Mouse (Mus musculus): Measurements from ENCODE around the gene Abcd3. TPM values are rescaled to one million over a fixed set of nuclear protein-coding genes. Genes with fewer than 3 reads are reported as not detected.

Gene Abcd3
- polyA plus RNA-seq, 1 experiment from 2014 or later, result 70.8 TPM

DNA sequence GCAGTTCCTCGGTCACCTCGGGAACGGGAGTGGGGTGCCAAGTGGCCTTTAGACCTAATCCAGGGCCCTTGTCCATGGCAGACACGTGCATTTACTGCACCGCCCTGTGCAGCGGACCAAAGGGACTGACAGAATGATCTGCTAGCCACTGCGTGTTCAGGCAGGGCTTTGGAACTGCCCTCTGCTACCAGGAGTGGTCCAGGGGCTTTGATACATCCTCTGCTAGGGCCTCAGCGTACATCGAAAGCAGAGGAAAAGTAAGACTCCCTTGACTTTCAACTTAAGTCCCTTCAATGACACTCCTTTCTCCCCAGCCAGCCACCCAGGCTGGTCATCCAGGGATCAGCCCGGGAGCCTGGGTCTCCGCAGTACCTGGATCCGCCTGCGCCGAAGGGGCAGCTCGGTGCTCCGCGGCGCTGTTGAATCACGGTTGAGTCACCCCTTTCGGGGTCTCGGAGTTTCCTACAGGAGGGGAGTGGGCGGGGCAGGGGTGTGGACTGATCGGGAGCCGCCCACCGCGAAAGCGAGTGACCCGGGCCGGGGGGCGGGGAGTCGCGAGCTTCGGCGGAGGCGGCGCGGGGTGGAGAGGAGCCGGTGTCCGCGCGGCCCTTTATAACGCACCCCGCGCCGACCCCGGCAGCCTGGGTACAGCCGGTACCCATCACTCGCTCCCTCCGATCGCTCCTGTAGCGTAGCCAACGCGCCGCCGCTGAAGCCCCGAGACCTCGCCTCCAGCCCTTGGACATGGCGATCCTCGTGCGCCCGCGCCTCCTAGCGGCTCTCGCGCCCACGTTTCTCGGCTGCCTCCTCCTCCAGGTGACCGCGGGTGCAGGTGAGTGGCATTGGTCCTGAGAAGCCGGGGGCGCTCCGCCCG lies 91.9 kb downstream of the Abcd3 start, which contains the start of gene F3:
Gene F3 (plus strand): TSS at position 567 of the 874 bp plus-strand sequence.
- Histone ChIP-seq H3K36me3 (ENCODE audit: control insufficient read depth, insufficient read depth, low read length) (no peaks in the 10 kb centered on the region), H3K4me1 (ENCODE audit: control insufficient read depth, insufficient read depth, low read length) (peaks cover 14% of the 10 kb centered on the region), H3K9ac (ENCODE audit: low read depth, low read length) (peak within 1 kb of the TSS; percentile 62), H3K4me3 (ENCODE audit: low read length) (peak within 1 kb of the TSS; percentile 61), H3K9me3 (ENCODE audit: control insufficient read depth, low read length) (no peaks in the 10 kb centered on the region), H3K4me2 (replicated peaks; ENCODE audit: low read depth, low read length) (peak within 1 kb of the TSS; percentile 75), H3K27ac (ENCODE audit: low read depth, low read length) (peak within 1 kb of the TSS; percentile 43; the same call in 1 of the 2 replicates), H3K27me3 (ENCODE audit: control insufficient read depth, insufficient read depth, low read length) (no peaks in the 10 kb centered on the region; the same call in 1 of the 2 replicates)
- peak; percentile 93 for ATAC-seq (ENCODE audit: low FRiP score, low TSS enrichment)
- WGBS, result under 1% methylated on average over 70 of the region's 73 CpGs

DNA sequence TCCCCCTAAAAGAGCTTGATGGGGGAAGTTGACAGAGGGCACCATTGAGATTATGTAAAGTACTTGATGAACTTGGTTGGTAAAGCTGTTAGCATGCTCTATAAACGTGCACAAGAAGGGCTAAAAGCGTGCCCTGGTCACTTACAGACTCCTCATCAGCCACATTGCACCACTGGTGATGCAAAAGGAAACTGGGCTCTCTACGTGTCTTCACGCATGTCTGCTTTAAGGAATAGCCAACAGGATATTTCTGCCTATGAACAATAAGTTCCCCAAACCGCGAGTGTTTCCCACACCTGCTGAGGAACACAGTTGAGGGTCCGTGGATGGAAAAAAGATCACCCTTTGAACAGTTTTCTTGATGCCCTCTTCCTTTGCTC lies 93.4 kb downstream of the Abcd3 start:
- WGBS, result 67% methylated on average over 7 of the region's 7 CpGs
- no peaks in the 10 kb centered on the region for H3K36me3 ChIP-seq (ENCODE audit: control insufficient read depth, insufficient read depth, low read length)
- no peak overlapping the region for H3K4me2 ChIP-seq (replicated peaks; ENCODE audit: low read depth, low read length)
- H3K27me3 ChIP-seq (ENCODE audit: control insufficient read depth, insufficient read depth, low read length), result no peaks in the 10 kb centered on the region; the same call in 1 of the 2 replicates
- H3K9me3 ChIP-seq (ENCODE audit: control insufficient read depth, low read length), result no peaks in the 10 kb centered on the region
- no peak overlapping the region for H3K9ac ChIP-seq (ENCODE audit: low read depth, low read length)
- no peak overlapping the region for H3K27ac ChIP-seq (ENCODE audit: low read depth, low read length)
- peaks cover 14% of the 10 kb centered on the region for H3K4me1 ChIP-seq (ENCODE audit: control insufficient read depth, insufficient read depth, low read length)
- ATAC-seq (ENCODE audit: low FRiP score, low TSS enrichment), result no peak
- no peak overlapping the region for H3K4me3 ChIP-seq (ENCODE audit: low read length)

DNA sequence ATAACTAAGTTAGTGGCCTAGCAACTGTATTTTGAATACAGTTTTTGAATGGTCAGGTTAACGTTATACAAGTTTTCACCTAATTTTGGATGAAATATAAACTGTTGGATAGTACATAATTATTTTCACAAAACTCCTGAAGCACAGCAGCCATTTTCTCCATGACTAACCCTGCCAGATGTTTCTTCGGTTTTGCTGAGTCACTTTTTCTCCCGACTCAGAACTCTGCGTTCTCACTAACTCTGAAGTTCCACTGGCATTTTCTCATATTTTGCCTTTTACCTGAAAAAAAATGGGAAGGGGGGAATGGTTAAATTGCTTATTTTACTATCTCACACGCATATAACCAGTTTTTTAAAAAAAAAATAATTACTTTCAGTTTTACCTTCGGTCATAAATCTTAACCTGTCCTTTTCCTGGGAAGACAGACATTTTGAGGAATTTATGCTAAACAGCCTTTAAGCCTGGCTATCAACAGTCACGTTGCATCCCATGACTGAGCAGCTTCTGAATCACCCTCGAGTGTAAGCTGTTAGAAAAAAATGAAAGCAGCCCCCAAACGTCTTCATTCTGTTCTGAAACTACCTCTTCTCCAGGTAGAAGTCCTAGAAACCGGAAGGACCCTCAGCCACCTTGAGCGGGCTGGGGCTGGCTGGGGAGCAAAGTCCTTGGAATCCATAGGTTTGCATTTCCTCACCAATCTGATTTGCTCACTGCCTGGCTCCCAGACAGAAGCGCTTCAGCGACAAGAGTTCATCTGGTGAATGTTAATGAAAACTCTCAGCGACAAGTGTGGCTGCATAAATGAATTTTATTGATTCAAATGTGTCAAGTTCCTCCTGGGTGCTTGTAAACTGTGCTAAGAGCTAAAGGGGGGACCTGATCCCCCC lies 94.1 kb downstream of the Abcd3 start:
- Histone ChIP-seq H3K27ac (ENCODE audit: low read depth, low read length) (no peak overlapping the region), H3K9ac (ENCODE audit: low read depth, low read length) (no peak overlapping the region), H3K4me2 (replicated peaks; ENCODE audit: low read depth, low read length) (no peak overlapping the region), H3K4me1 (ENCODE audit: control insufficient read depth, insufficient read depth, low read length) (peaks cover 14% of the 10 kb centered on the region), H3K9me3 (ENCODE audit: control insufficient read depth, low read length) (no peaks in the 10 kb centered on the region), H3K27me3 (ENCODE audit: control insufficient read depth, insufficient read depth, low read length) (no peaks in the 10 kb centered on the region; the same call in 1 of the 2 replicates), H3K4me3 (ENCODE audit: low read length) (no peak overlapping the region), H3K36me3 (ENCODE audit: control insufficient read depth, insufficient read depth, low read length) (no peaks in the 10 kb centered on the region)
- ATAC-seq (ENCODE audit: low FRiP score, low TSS enrichment), result no peak
- WGBS, result 48% methylated on average over 14 of the region's 14 CpGs

DNA sequence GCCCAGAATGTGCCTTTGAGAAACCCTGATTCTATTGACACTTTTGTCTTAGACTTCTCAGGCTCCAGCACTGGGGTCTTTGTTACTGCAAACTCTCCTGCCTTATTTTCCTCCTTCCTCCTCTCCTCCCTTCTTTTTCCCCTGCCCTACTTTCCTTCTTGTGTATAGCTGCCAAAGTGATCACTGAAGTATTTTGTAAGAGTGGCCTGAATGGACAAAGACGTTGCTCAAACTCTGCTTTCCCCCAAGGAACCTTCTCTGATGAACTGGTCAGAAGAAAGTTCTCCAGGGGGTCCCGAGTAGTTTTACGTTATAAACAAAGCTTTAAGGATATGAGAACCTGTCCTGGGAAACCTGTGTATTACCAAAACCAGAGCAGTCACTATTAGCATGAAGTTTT lies 95.4 kb downstream of the Abcd3 start:
- 87% methylated on average over 3 of the region's 3 CpGs for WGBS
- no peak overlapping the region for H3K4me3 ChIP-seq (ENCODE audit: low read length)
- H3K4me2 ChIP-seq (replicated peaks; ENCODE audit: low read depth, low read length), result no peak overlapping the region
- H3K9me3 ChIP-seq (ENCODE audit: control insufficient read depth, low read length), result no peaks in the 10 kb centered on the region
- H3K27ac ChIP-seq (ENCODE audit: low read depth, low read length), result no peak overlapping the region
- H3K27me3 ChIP-seq (ENCODE audit: control insufficient read depth, insufficient read depth, low read length), result no peaks in the 10 kb centered on the region; the same call in 1 of the 2 replicates
- no peaks in the 10 kb centered on the region for H3K36me3 ChIP-seq (ENCODE audit: control insufficient read depth, insufficient read depth, low read length)
- no peak overlapping the region for H3K9ac ChIP-seq (ENCODE audit: low read depth, low read length)
- ATAC-seq (ENCODE audit: low FRiP score, low TSS enrichment), result no peak
- H3K4me1 ChIP-seq (ENCODE audit: control insufficient read depth, insufficient read depth, low read length), result peaks cover 14% of the 10 kb centered on the region

DNA sequence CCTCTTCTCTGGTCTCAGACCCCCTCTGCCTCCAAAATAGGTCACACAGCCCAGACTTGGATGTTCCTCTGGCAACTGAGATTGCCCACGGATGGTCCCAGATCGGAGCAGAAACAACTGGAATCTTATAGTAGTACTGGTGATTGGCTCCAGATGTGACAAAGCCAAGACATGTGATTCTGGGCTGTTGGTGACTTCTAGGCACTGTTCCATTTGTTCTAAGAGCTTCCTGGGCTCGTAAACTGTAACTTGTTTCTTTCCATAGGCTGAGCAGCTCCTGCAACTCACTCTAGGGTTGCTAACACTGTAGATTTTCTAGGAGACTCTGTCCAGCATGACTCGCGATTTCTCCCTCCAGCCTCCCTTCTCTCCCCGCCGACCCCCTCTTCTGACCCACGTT lies 96.4 kb downstream of the Abcd3 start:
- Histone ChIP-seq H3K9me3 (ENCODE audit: control insufficient read depth, low read length) (no peaks in the 10 kb centered on the region), H3K4me1 (ENCODE audit: control insufficient read depth, insufficient read depth, low read length) (peaks cover 8% of the 10 kb centered on the region), H3K27ac (ENCODE audit: low read depth, low read length) (no peak overlapping the region), H3K4me2 (replicated peaks; ENCODE audit: low read depth, low read length) (no peak overlapping the region), H3K36me3 (ENCODE audit: control insufficient read depth, insufficient read depth, low read length) (no peaks in the 10 kb centered on the region), H3K9ac (ENCODE audit: low read depth, low read length) (no peak overlapping the region), H3K27me3 (ENCODE audit: control insufficient read depth, insufficient read depth, low read length) (no peaks in the 10 kb centered on the region; the same call in 1 of the 2 replicates), H3K4me3 (ENCODE audit: low read length) (no peak overlapping the region)
- WGBS, result 69% methylated on average over 8 of the region's 8 CpGs
- ATAC-seq (ENCODE audit: low FRiP score, low TSS enrichment), result no peak

DNA sequence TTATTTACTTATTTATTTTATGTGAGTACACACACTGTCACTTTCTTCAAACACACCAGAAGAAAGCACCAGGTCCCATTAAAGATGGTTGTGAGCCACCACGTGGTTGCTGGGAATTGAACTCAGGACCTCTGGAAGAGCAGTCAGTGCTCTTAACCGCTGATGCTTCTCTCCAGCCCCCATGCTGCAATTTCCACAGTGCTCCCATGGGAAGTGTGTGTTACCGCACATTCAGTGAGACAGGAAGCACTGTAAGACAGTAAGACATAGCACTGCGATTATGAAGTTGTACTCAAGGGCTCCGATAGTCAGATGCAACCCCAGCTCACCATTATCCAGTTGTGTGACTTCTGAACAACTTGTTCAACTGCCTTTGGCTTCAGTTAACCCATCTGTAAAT lies 98.6 kb downstream of the Abcd3 start:
- ATAC-seq (ENCODE audit: low FRiP score, low TSS enrichment), result no peak
- WGBS, result 81% methylated on average over 5 of the region's 5 CpGs

DNA sequence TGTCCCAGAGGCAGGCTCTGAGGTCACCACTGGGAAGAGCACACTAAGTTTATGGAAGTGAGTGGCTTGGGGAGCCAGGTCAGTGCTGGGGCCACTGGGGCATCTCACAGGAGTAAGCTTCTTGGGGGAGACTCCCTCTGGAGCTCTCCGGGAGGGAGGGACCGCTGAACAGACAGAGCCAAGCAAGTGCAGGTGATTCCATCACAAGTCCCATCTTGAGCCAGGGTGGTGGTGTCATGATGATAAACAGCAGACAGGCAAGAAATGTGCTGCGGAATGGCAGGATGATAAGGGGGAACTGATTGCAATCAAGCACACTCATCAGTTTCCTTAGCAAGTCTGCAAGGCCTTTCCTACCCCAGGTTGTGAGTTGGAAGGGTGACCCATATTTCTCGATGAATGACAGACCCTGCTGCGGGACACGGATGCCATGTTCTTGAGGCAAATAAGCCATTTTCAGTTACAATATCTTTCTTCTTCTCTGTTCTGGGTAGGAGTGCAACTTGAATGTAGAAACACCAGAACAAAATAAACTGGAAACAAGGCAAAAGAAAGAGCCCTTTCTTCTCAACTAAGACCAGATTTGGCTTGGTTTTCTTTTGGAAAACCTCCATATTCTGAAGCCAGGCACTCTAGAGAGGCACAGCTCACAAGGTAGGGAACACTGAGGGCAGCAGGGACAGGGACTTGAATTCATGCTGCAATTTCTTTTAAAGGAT lies 99.2 kb downstream of the Abcd3 start:
- Histone ChIP-seq H3K9ac (ENCODE audit: low read depth, low read length) (no peak overlapping the region), H3K27me3 (ENCODE audit: control insufficient read depth, insufficient read depth, low read length) (no peaks in the 10 kb centered on the region), H3K36me3 (ENCODE audit: control insufficient read depth, insufficient read depth, low read length) (no peaks in the 10 kb centered on the region), H3K4me1 (ENCODE audit: control insufficient read depth, insufficient read depth, low read length) (peaks cover 3% of the 10 kb centered on the region; the same call in 1 of the 2 replicates), H3K9me3 (ENCODE audit: control insufficient read depth, low read length) (no peaks in the 10 kb centered on the region), H3K4me3 (ENCODE audit: low read length) (no peak overlapping the region), H3K4me2 (replicated peaks; ENCODE audit: low read depth, low read length) (no peak overlapping the region), H3K27ac (ENCODE audit: low read depth, low read length) (no peak overlapping the region)
- whole genome bisulfite sequencing, result 92% methylated on average over 6 of the region's 6 CpGs
- no peak for ATAC-seq (ENCODE audit: low FRiP score, low TSS enrichment)

More for the DNA sequence above, 98.6 kb downstream of the Abcd3 start:
- no peak overlapping the region for H3K27ac ChIP-seq (ENCODE audit: low read depth, low read length)
- peaks cover 3% of the 10 kb centered on the region; the same call in 1 of the 2 replicates for H3K4me1 ChIP-seq (ENCODE audit: control insufficient read depth, insufficient read depth, low read length)
- no peak overlapping the region for H3K4me2 ChIP-seq (replicated peaks; ENCODE audit: low read depth, low read length)
- no peaks in the 10 kb centered on the region for H3K36me3 ChIP-seq (ENCODE audit: control insufficient read depth, insufficient read depth, low read length)
- H3K9me3 ChIP-seq (ENCODE audit: control insufficient read depth, low read length), result no peaks in the 10 kb centered on the region
- H3K4me3 ChIP-seq (ENCODE audit: low read length), result no peak overlapping the region
- no peaks in the 10 kb centered on the region for H3K27me3 ChIP-seq (ENCODE audit: control insufficient read depth, insufficient read depth, low read length)
- H3K9ac ChIP-seq (ENCODE audit: low read depth, low read length), result no peak overlapping the region

DNA sequence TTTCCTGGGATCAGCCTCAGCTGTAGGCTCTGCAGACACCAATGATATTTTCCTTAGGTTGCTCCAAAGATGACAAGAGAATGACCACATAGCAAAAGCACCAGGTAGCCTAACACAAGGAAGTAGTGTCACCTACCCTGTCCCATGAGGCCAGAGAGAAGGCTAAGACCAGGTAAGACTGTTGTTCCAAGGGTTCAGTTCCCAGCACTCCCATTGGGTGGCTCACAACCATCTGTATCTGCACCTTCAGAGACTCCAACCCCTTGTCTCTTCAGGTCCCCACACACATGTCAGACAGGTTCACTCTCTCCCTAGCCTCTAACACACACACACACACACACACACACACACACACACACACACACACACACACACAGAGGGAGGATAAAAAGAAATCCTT lies 99.8 kb downstream of the Abcd3 start:
- Histone ChIP-seq H3K27ac (ENCODE audit: low read depth, low read length) (no peak overlapping the region), H3K4me3 (ENCODE audit: low read length) (no peak overlapping the region), H3K36me3 (ENCODE audit: control insufficient read depth, insufficient read depth, low read length) (no peaks in the 10 kb centered on the region), H3K27me3 (ENCODE audit: control insufficient read depth, insufficient read depth, low read length) (no peaks in the 10 kb centered on the region), H3K9ac (ENCODE audit: low read depth, low read length) (no peak overlapping the region), H3K9me3 (ENCODE audit: control insufficient read depth, low read length) (no peaks in the 10 kb centered on the region), H3K4me2 (replicated peaks; ENCODE audit: low read depth, low read length) (no peak overlapping the region), H3K4me1 (ENCODE audit: control insufficient read depth, insufficient read depth, low read length) (peaks cover 3% of the 10 kb centered on the region; the same call in 1 of the 2 replicates)
- ATAC-seq (ENCODE audit: low FRiP score, low TSS enrichment), result no peak
